Mouse (Mus musculus) adrenal gland, adult (tissue): ENCODE results near the gene Psmb5.
A peak's percentile ranks its signal among the peaks of the same experiment; 100 is the strongest.
"Not testable (repeated sequence)": the region's sequence is repeated elsewhere in the genome, so short reads cannot be mapped to it uniquely, and the experiment has no call there.

ENCODE experiments used
- DNase-seq, 2 experiments: peaks; one replicate each; pipeline ENCODE4 v3.0.0; 2022 to 2023; ENCODE audit warnings: low spot score in 1 of 2; ENCODE audit not compliant: inconsistent age in 2 of 2

Psmb5 gene

DNA sequence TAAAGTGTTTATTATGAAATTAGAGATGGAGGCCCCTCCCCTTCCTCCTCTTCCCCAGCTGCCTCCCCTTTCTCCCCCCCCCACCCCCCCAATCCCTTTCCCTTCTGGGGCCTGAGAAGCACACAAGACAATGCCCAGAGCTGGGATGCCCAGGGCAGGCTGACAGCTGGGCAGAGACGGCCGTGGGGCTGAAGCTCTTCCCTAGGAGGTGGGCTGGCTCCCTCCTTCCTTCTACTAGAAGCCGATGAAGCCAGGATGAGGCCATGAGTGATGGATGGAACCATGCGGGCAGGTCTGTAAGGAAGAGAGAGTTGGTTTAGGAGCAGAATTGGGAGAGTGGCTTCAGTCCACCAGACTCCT is 13.4 kb upstream of the Psmb5 start:
- no peak for DNase-seq

GRCm38 (mm10) chr14:54630583-54631239 is 12.9 kb upstream of the Psmb5 start:
- no peak for DNase-seq

GRCm38 (mm10) chr14:54629797-54630196 is 12.0 kb upstream of the Psmb5 start:
- no peak for DNase-seq

DNA sequence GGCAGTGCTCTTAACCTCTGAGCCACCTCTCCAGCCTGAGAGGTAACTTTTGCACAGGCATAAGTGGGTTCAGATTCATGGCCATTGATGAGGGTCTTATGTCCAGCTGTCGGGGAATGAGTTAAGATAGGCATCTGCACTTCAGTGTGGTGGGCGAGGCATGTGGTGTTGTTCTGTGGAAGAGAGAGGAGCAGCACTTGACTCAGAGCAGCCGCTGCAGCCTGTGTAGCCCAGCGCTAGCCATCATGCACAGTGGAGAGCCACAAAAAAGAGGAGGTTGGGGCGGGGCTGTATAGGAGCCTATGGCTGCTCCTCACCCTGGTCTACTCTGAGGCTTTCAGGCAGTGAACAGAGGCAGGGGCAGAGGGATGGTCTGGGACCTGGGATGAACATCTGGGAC is 10.3 kb upstream of the Psmb5 start:
- DNase-seq: no peak

GRCm38 (mm10) chr14:54624976-54625375 is 7.2 kb upstream of the Psmb5 start:
- no peak for DNase-seq

GRCm38 (mm10) chr14:54623334-54623733 is 5.5 kb upstream of the Psmb5 start:
- DNase-seq: no peak

DNA sequence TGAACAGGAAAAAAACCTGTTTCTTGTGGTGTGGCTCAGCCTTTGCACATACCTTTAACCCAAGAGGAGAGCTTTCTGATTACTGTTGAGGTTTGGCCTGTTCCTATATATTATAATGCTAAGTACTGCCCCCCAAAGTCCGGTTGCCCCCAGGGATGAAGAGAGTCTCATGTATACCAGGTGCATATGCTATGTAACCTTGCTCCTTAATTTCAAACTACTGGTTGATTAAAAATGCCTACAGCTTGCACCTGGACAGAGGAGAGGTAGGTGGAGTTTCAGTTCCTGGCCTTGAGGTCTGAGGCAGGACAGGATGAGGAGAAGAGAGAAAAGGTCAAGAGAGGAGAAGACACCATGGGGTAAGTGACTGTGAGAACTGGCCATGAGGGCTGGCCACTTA is 3.3 kb upstream of the Psmb5 start, which contains the start of gene Psmb11:
Psmb11 (plus strand) TSS at position 301 of the 400 bp plus-strand sequence.
- no peak for DNase-seq

DNA sequence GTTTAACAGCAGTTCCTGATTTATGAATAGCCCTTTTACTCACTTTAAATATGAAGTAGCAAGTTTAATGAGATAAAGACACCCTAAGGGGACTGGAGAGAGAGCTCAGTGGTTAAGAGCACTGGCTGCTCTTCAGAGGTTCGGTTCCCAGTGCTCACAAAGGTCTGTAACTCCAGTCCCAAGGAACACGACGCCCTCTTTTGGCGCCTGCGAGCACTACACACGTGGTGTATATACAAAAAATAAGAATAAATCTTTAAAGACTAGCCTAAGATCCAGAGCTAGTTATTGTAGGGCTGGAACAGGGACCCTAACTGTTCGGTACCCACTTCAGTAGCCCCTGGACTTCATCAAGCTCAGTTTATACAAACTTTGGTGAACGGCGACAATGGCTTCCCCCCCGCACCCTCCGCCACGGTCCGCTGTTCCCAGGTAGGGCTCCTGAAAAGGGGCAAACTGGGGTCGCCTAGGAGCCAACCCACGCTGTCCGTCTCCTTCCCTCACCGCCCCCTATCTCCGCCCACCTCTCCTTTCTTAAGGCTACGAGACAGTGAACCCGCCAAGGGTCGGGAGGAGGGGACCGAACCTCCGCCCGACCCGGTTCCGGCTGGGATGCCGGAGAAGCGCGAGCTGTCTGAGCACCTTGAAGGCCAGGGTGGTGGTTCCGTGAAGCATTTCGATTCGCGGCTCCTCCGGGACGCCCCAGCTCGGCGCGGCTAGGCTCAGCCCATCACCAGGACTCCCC is 498 bp downstream of the Psmb5 start:
- DNase-seq: peak in 1 of 2 experiments; percentile 58

GRCm38 (mm10) chr14:54616226-54616825 is 1.5 kb downstream of the Psmb5 start:
- DNase-seq: peak in 1 of 2 experiments; percentile 79

DNA sequence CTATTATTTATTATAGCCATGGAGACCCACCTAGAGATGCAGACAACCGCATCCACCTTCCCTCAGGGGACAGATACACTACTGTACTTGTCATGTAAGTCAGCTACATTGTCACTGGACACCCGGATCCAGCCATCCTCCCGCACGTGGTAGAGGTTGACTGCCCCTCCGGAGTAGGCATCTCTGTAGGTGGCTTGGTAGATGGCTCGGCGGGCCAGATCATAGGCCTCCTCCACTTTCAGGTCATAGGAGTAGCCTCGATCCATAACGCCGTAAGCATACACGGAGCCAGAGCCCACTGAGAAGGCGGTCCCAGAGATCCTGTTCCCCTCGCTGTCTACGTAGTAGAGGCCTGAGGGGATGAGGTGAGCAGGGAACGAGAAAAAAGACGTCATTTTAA is 3.7 kb downstream of the Psmb5 start:
- DNase-seq: not testable (repeated sequence)

- peak in 1 of 2 experiments; percentile 35 for DNase-seq
Measured at GRCm38 (mm10) chr14:54610648-54611047, 7.2 kb downstream of the Psmb5 start.

GRCm38 (mm10) chr14:54609962-54610361 is 7.9 kb downstream of the Psmb5 start:
- peak in 1 of 2 experiments; percentile 70 for DNase-seq

DNA sequence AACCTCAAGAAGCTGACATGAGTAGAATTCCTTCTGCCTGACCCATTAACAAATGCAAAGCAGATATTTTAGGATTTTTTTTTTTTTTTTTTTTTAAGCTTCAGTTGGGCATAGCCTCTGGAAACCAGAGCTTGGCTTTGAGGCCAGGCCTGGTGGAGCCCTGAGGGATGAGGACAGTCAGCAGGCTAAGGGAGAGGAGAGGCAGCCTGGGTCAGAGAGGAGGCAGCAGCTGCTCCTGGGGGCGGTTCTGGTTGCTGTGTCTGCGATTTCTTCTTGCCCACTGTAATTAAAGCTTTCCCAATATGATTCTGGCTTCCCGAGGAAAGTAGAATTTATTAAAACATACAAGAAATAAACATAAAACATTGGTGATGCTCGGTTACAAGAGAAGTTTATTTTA is 8.6 kb downstream of the Psmb5 start:
- DNase-seq: no peak

GRCm38 (mm10) chr14:54607226-54607625 is 10.6 kb downstream of the Psmb5 start:
- DNase-seq: no peak

- DNase-seq: peak; percentile 85 to 92
Measured at GRCm38 (mm10) chr14:54605752-54606321, 12.0 kb downstream of the Psmb5 start, which contains the start of gene 4931414P19Rik. TSS of gene 4931414P19Rik (minus strand) at chr14:54605993.

DNA sequence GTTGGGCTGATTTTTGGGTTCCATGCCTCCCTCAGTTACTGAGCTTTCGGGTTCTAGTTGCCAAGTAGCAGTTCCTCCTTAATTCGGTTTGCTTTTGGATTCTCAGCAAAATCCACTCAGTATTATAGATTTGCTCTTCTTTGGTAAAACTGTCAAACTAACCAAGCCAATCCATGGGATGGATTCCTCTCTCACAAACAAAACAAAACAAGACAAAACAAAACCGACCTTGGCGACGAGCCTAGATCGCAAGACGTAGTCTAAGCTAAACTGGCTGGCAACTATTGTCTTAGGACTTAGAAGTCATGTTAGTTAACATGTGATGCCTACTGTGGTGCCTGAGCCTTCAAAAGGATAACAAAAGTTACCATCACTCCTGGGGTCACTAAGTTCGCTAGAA is 14.1 kb downstream of the Psmb5 start:
- DNase-seq: no peak

- peak; percentile 96 to 98 for DNase-seq
Measured at GRCm38 (mm10) chr14:54603038-54603654, 14.7 kb downstream of the Psmb5 start.

- DNase-seq: no peak
Measured at GRCm38 (mm10) chr14:54602613-54603012, 15.2 kb downstream of the Psmb5 start.

DNA sequence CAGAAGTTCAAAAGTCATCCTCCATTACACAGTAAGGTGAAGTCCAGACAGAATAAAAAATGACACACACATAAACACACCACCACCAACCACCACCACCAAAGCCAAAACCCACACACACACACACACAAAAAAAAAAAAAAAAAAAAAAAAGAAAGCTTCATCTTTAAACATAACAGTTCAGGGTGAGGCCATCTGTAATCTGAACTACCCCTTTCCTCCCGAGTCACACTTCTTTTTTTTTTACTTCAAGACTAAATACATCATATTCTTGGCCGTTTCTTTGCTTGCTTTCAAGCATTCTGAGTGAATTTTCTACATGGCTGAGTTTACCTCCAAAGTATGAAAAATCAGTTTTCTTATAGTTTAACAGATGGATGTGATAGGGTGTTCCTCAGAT is 16.2 kb downstream of the Psmb5 start:
- no peak for DNase-seq

GRCm38 (mm10) chr14:54597084-54597483 is 20.7 kb downstream of the Psmb5 start:
- DNase-seq: no peak
